Mouse (Mus musculus) liver, embryonic 14.5 days (tissue): ENCODE measurements around the gene Evx2. TPM values are rescaled to one million over a fixed set of nuclear protein-coding genes. Genes with fewer than 3 reads are reported as not detected.

Source experiments
- ATAC-seq: fragments of 200-750 bp; cut with Nextera tagmentation; 2 replicates; pipeline ENCODE4 v1.8.0; 2017; ENCODE audit warnings: moderate number of reproducible peaks, mild to moderate bottlenecking, moderate library complexity; ENCODE audit not compliant: insufficient read depth
- DNase-seq, 3 experiments: peaks; one replicate each; pipeline ENCODE4 v3.0.0-alpha.2; 2012 to 2013; ENCODE audit warnings: low read depth in 3 of 3, low spot score in 3 of 3
- H3K27ac ChIP-seq: fragments of 300-500 bp; sonication (generic); 2 replicates; pipeline ENCODE4 v1.5.1; 2014; ENCODE audit warnings: moderate library complexity, mild to moderate bottlenecking, control low read depth, inconsistent platforms
- H3K27me3 ChIP-seq: fragments of 300-500 bp; sonication (generic); 2 replicates; pipeline ENCODE4 v1.6.1; 2014; ENCODE audit warnings: mild to moderate bottlenecking, low read length, moderate library complexity; ENCODE audit not compliant: control insufficient read depth, insufficient read depth
- H3K36me3 ChIP-seq: fragments of 300-500 bp; sonication (generic); replicated peaks from 2 replicates; pipeline ENCODE4 v1.6.1; 2014; ENCODE audit warnings: low read depth; ENCODE audit not compliant: control insufficient read depth, insufficient read depth
- H3K4me1 ChIP-seq, 2 experiments: fragments of 200-500 bp in 1 of 2; fragments of 300-500 bp in 1 of 2; sonication (generic) in 1 of 2; replicated peaks; 2 replicates each; pipeline ENCODE4 v1.6.1; 2012 to 2014; ENCODE audit warnings: antibody characterized with exemption in 1 of 2, inconsistent platforms in 1 of 2, low read length in 1 of 2; ENCODE audit not compliant: control insufficient read depth in 2 of 2, insufficient read depth in 2 of 2
- H3K4me2 ChIP-seq: fragments of 300-500 bp; sonication (generic); 2 replicates; pipeline ENCODE4 v1.6.1; 2014; ENCODE audit warnings: low read depth, mild to moderate bottlenecking, control low read depth, moderate library complexity
- H3K4me3 ChIP-seq, 2 experiments: fragments of 200-500 bp in 1 of 2; fragments of 300-500 bp in 1 of 2; sonication (generic) in 1 of 2; 2 replicates each; pipeline ENCODE4 v1.5.1; 2012 to 2014; ENCODE audit warnings: low read depth in 2 of 2, low read length in 2 of 2, mild to moderate bottlenecking in 2 of 2, control low read depth in 1 of 2, inconsistent platforms in 1 of 2, moderate library complexity in 1 of 2; ENCODE audit not compliant: insufficient read depth in 1 of 2
- H3K9ac ChIP-seq: fragments of 300-500 bp; sonication (generic); replicated peaks from 2 replicates; pipeline ENCODE4 v1.6.1; 2014; ENCODE audit warnings: mild to moderate bottlenecking, control low read depth, moderate library complexity
- H3K9me3 ChIP-seq: fragments of 300-500 bp; sonication (generic); 2 replicates; pipeline ENCODE4 v1.6.1; 2016; ENCODE audit warnings: low read length, mixed read lengths; ENCODE audit not compliant: control insufficient read depth
- CTCF ChIP-seq: IDR thresholded peaks from 2 replicates; pipeline ENCODE4 v1.5.1; 2016; ENCODE audit warnings: antibody characterized with exemption, low read depth, control low read depth
- EP300 ChIP-seq: IDR thresholded peaks from 2 replicates; pipeline ENCODE4 v1.6.1; 2016; ENCODE audit warnings: antibody characterized with exemption, low read depth
- WGBS: fragments of 180-500 bp; shearing (Covaris S2); extraction: QIAGEN DNeasy Blood & Tissue Kit; methylation state at CpG from one replicate; pipeline ENCODE4 v1.1.7; 2014; ENCODE audit not compliant: insufficient replicate concordance; 5-methylcytosine and 5-hydroxymethylcytosine counted together
- polyA plus RNA-seq, 2 experiments: library from polyadenylated mRNA; depleted of rRNA in 1 of 2; stranded (reverse) in 1 of 2; unstranded in 1 of 2; fragments of >200 nt; fragmentation: Nextera tagmentation in 1 of 2; extraction: Ambion mirVana in 1 of 2; gene quantifications; 2 replicates each; pipeline versions ENCODE4 v1.2.1 to v1.2.3; 2012 to 2014

Evx2 gene
- polyA plus RNA-seq, 2 experiments: 0.02 TPM; not detected in 1

DNA sequence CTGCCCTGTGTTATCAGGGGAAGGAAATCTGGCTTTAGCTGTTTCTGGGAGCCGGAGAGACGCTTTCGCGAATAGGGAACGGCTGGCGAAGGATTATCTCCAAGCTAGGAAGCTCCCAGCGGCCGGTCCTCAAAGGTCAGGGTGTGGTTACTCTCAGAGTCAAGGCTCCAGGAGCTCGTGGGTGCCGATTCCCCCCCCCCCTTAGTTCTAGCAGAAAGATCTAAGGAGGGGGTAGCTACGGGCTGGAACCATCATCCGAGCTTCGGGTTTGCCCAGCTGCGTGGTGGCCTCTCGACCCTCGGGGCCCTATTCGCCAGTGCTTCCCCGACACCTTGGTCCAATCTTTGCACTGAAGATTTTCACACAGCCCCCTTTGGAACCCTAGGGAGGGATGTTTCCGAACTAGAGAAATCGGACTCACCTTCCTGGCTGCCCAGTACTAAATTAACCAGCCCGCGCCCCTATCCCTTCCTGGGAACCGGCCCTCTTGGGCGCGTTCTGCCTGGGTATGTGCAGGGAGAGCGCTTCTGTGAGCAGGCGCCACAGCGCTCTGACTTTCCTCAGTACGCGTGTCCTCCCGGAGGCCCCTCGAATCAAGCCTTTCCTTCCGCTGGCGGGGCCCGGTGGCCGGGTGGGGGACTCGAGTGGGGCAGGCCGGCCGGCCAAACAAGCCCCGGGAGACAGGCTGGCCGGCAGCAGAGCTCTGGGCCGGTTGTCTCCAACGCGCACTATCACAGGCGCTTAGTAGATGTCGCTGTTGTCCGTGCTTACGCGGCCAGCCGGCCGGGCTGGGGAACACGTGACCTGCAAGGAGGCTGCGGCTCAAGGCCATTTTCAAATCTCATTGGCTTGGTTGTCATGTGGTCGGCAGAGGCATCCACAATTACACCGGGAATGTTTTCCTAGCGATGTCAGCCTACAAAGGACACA lies 31.9 kb upstream of the Evx2 start, which contains the start of gene Hoxd10:
TSS of gene Hoxd10 (plus strand) at position 903 of the 930 bp plus-strand sequence.
- Histone ChIP-seq H3K9me3 (no peaks in the 10 kb centered on the region), H3K36me3 (no peaks in the 10 kb centered on the region), H3K4me2 (no peak within 1 kb of the TSS), H3K4me1 (no peaks in the 10 kb centered on the region), H3K4me3 (no peak within 1 kb of the TSS), H3K9ac (no peak within 1 kb of the TSS), H3K27me3 (peaks cover 100% of the 10 kb centered on the region), H3K27ac (no peak within 1 kb of the TSS)
- 1% methylated on average over 56 of the region's 56 CpGs for WGBS
- TF ChIP-seq CTCF (no peak), EP300 (no peak)
- ATAC-seq: no peak
- no peak for DNase-seq

DNA sequence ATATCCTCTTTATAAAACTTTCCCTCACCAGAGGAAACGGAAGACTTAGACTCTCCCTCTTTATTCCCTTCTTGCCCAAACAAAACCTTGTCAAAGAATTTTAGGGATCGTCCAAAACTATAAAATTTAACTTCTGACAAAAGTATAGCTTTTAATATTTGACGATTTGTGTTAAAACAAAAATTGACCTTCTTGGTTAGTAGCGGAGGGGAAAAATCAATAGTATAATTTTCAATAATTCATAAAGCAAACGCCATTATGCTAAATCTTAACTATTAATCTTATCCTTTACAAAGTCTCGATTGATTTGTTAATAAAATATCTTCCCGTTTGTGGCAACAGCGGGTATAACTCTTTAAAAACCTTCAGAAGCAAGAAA lies 31.0 kb upstream of the Evx2 start:
- TF ChIP-seq EP300: no peak
- TF ChIP-seq CTCF: no peak
- DNase-seq (no peak), ATAC-seq (no peak)
- H3K9me3 ChIP-seq: no peaks in the 10 kb centered on the region
- no peak overlapping the region for H3K27ac ChIP-seq
- peaks cover 97% of the 10 kb centered on the region for H3K27me3 ChIP-seq
- no peaks in the 10 kb centered on the region for H3K4me1 ChIP-seq
- H3K36me3 ChIP-seq: no peaks in the 10 kb centered on the region
- no peak overlapping the region for H3K9ac ChIP-seq
- 5% methylated on average over 8 of the region's 8 CpGs for WGBS
- no peak overlapping the region for H3K4me3 ChIP-seq
- H3K4me2 ChIP-seq: no peak overlapping the region

DNA sequence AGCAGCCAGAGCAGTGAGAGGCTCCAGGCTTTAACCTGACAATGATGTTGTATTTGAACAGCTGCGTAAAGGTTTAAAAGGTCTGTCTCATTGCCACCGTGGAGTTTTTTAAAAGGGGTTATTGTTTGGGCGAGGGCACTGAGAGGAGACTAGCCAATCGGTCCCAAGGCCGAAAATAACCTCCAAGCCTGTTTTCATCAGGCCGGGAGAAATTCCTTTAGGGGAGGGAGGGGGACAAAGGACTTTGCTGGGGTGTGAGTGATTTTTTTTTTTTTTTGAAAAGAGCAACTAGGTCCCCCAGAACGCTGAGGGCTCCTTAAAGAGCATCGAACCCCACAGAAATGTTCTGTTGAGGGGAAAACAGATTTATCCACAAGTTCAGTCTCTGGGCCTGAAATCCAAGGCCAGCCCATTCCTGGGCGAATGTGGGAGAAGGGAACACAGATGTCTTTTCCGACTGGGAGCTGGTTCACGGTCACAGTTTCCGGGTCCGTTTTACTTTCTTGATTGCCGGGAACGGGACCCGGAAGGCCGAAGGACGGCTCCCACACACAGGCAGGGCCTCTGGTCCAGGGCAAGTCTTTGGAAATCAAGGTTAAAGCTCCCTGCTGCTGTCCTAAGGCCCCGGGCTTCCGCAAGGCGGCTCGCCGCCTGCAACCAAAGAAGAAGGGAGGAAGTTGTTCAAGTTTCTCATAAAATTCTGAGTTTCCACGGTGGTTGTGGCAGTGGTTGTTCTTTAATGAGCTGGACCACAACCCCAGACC lies 30.4 kb upstream of the Evx2 start:
- H3K27ac ChIP-seq: no peak overlapping the region
- no peaks in the 10 kb centered on the region for H3K9me3 ChIP-seq
- no peaks in the 10 kb centered on the region for H3K36me3 ChIP-seq
- H3K4me1 ChIP-seq: no peaks in the 10 kb centered on the region
- TF ChIP-seq EP300 (no peak), CTCF (no peak)
- no peak overlapping the region for H3K4me3 ChIP-seq
- WGBS: 1% methylated on average over 24 of the region's 24 CpGs
- no peak for DNase-seq
- H3K9ac ChIP-seq: no peak overlapping the region
- ATAC-seq: no peak
- peaks cover 97% of the 10 kb centered on the region for H3K27me3 ChIP-seq
- no peak overlapping the region for H3K4me2 ChIP-seq

DNA sequence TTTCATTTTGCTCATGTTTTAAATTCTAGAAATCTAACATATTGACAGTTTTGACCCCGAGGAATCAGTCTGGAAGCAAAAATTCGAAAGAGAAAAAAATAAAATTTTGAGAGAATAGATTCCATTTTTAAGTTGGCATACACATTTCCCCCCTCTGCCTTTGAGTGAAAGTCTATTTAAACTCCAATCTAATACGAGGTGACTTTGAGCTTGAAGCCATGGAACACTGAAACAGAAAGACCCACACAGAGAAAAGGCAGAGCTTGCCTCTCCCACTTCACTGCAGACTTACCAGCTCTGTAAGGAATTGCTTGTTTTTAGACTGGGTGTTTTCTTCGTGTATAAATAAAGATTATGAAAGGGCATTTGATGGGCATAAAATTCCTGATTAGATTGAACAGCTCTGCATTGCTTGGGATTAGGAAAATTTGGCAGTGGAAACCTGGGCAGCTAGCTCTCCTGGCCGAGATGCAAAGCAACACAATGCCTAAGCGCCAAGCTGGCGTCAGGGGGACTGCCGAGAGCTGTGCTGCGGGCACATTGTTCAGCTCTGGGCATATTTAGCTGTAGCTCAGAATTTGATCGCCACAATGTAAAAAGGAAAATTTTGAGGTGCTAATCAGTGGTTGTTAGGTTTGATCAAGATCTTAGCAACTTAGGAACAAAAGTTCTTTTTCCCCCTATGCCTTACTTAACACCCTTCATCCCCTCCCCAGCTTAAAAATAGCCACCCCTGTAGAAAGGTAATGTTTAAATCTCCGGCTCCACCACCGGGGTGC lies 29.6 kb upstream of the Evx2 start:
- 3% methylated on average over 12 of the region's 12 CpGs for WGBS
- no peak overlapping the region for H3K27ac ChIP-seq

More for the DNA sequence above, 29.6 kb upstream of the Evx2 start:
- TF ChIP-seq EP300: no peak
- no peak for TF ChIP-seq CTCF
- no peaks in the 10 kb centered on the region for H3K4me1 ChIP-seq
- no peak overlapping the region for H3K4me3 ChIP-seq
- ATAC-seq: no peak
- no peaks in the 10 kb centered on the region for H3K9me3 ChIP-seq
- H3K9ac ChIP-seq: no peak overlapping the region
- no peak for DNase-seq
- no peaks in the 10 kb centered on the region for H3K36me3 ChIP-seq
- H3K4me2 ChIP-seq: no peak overlapping the region
- H3K27me3 ChIP-seq: peaks cover 97% of the 10 kb centered on the region
